Mouse (Mus musculus): ENCODE data around the gene Thoc7.

Gene Thoc7

GRCm38 (mm10) chr14:13933290-13934051 is 28.2 kb downstream of the Thoc7 start:
- no peak for DNase-seq (ENCODE audit: low spot score in 2 of 2)

- DNase-seq (ENCODE audit: low spot score in 2 of 2), result peak; percentile 32 to 79
Observed at GRCm38 (mm10) chr14:13917630-13918029, 44.0 kb downstream of the Thoc7 start.

DNA sequence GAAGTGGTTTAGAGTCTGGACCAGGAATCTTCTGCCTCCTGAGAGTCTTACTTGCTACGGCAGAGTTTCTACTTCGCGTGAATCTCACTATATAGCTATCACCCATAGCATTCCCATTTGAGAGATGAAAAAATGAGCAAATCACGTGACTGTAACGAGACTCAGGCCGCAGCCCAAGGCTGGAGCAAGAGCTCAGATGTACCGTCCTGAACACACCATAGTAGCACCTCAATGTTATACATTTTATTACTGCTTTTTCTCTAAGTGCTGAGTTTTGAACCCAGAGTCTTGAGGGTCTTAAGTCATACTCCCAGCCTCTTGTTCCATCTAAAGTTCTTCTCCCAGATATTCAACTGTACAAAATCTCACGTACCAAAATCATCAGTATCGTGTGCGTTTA is 44.4 kb downstream of the Thoc7 start:
- DNase-seq (ENCODE audit: low spot score in 2 of 2), result no peak

- no peak for DNase-seq (ENCODE audit: low spot score in 2 of 2)
Observed at GRCm38 (mm10) chr14:13915207-13915606, 46.4 kb downstream of the Thoc7 start.

GRCm38 (mm10) chr14:13914387-13915082 is 47.1 kb downstream of the Thoc7 start, which contains the start of gene Gm281:
Gene Gm281 (minus strand): TSS chr14:13914478.
- DNase-seq (ENCODE audit: low spot score in 2 of 2), result no peak

- DNase-seq (ENCODE audit: low spot score in 2 of 2), result no peak
Observed at GRCm38 (mm10) chr14:13910148-13910547, 51.5 kb downstream of the Thoc7 start.

GRCm38 (mm10) chr14:13907145-13907544 is 54.5 kb downstream of the Thoc7 start:
- no peak for DNase-seq (ENCODE audit: low spot score in 2 of 2)

DNA sequence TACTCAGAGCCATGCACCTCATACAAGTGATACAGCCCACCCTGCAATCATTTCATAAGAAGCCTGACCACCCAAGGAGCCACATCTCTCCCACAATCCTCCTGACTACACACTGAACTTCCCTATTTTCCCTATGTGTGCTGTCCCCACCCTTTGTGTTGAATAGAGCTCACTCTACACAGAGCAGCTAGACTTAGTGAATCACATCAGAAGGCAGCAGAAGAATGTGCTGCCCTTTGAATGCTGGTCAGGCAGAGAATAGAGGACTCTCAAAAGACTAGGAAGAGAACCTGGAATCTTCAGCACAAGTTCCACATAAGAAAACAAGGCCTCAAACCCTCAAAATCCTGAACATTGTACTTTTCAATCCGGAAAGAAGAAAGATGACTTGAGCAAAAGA is 55.2 kb downstream of the Thoc7 start:
- DNase-seq (ENCODE audit: low spot score in 2 of 2), result no peak

DNA sequence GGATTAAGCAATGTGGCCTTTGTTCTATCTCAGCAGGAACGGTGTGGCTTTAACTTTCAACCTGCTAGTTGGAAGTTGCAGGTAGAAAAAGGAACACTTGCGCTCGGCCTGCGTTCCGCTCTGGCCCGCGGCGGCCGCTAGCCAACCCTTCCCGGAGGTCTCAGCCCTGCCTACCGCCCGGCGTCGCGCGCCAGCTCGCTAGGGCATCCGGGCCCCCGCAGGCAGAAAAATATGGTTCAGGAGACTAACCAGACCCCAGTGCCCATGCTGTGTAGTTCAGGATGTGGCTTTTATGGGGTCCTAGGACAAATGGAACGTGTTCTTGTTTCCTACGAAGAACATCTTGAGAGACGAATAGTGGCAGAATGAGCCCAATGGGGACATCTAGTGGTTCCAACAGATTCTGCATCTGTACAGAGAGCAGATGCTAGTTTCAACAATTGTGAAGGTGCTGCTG is 60.0 kb downstream of the Thoc7 start:
- DNase-seq (ENCODE audit: low spot score in 2 of 2), result peak; percentile 56 to 81
